Mouse (Mus musculus): ENCODE data around the gene Snrnp27. TPM values are rescaled to one million over a fixed set of nuclear protein-coding genes. Genes with fewer than 3 reads are reported as not detected.

Gene Snrnp27
- polyA plus RNA-seq, 1 experiment from 2014 or later = 103 TPM

GRCm38 (mm10) chr6:86686971-86687370 is 2.6 kb upstream of the Snrnp27 start:
- 70% methylated on average over 1 of the region's 1 CpGs for WGBS
- no peak overlapping the region for H3K4me3 ChIP-seq
- no peak for ATAC-seq (ENCODE audit: insufficient number of reproducible peaks, low FRiP score, low TSS enrichment, low read depth)

GRCm38 (mm10) chr6:86684655-86685011 is 311 bp upstream of the Snrnp27 start:
- Histone ChIP-seq H3K9me3 (no peaks in the 10 kb centered on the region), H3K27me3 (no peaks in the 10 kb centered on the region), H3K9ac (peak overlapping the region; percentile 77), H3K4me2 (peak overlapping the region; percentile 56), H3K27ac (peak overlapping the region; percentile 80), H3K4me1 (peaks cover 11% of the 10 kb centered on the region), H3K36me3 (peaks cover 34% of the 10 kb centered on the region), H3K4me3 (peak overlapping the region; percentile 74)
- 37% methylated on average over 12 of the region's 12 CpGs for WGBS
- ATAC-seq (ENCODE audit: insufficient number of reproducible peaks, low FRiP score, low TSS enrichment, low read depth) = no peak

More at GRCm38 (mm10) chr6:86686971-86687370, 2.6 kb upstream of the Snrnp27 start:
- H3K36me3 ChIP-seq = peaks cover 31% of the 10 kb centered on the region
- no peaks in the 10 kb centered on the region for H3K9me3 ChIP-seq
- H3K27me3 ChIP-seq = no peaks in the 10 kb centered on the region
- H3K4me2 ChIP-seq = no peak overlapping the region
- no peak overlapping the region for H3K9ac ChIP-seq
- H3K27ac ChIP-seq = no peak overlapping the region
- H3K4me1 ChIP-seq = peaks cover 11% of the 10 kb centered on the region

- no peak for ATAC-seq (ENCODE audit: insufficient number of reproducible peaks, low FRiP score, low TSS enrichment, low read depth)
- Histone ChIP-seq H3K36me3 (peaks cover 61% of the 10 kb centered on the region), H3K4me3 (no peak overlapping the region), H3K4me1 (peaks cover 11% of the 10 kb centered on the region), H3K27me3 (no peaks in the 10 kb centered on the region), H3K27ac (no peak overlapping the region), H3K9ac (no peak overlapping the region), H3K4me2 (no peak overlapping the region), H3K9me3 (no peaks in the 10 kb centered on the region)
- 82% methylated on average over 3 of the region's 3 CpGs for WGBS
These were observed 3.0 kb downstream of the Snrnp27 start for GRCm38 (mm10) chr6:86681289-86681688.

- 81% methylated on average over 6 of the region's 6 CpGs for WGBS
- Histone ChIP-seq H3K27me3 (no peaks in the 10 kb centered on the region), H3K4me1 (peaks cover 7% of the 10 kb centered on the region; the same call in 1 of the 2 replicates), H3K9me3 (no peaks in the 10 kb centered on the region), H3K9ac (no peak overlapping the region), H3K27ac (no peak overlapping the region), H3K36me3 (peaks cover 87% of the 10 kb centered on the region), H3K4me3 (no peak overlapping the region), H3K4me2 (no peak overlapping the region)
- ATAC-seq (ENCODE audit: insufficient number of reproducible peaks, low FRiP score, low TSS enrichment, low read depth) = no peak
These were observed 6.0 kb downstream of the Snrnp27 start for GRCm38 (mm10) chr6:86678341-86678740.

GRCm38 (mm10) chr6:86670873-86671272 is 13.4 kb downstream of the Snrnp27 start:
- 22% methylated on average over 2 of the region's 2 CpGs for WGBS
- H3K9me3 ChIP-seq = no peaks in the 10 kb centered on the region

GRCm38 (mm10) chr6:86669240-86669727 is 15.0 kb downstream of the Snrnp27 start:
- Histone ChIP-seq H3K27ac (peak overlapping the region; percentile 76), H3K4me1 (peaks cover 25% of the 10 kb centered on the region), H3K4me2 (peak overlapping the region; percentile 90), H3K9me3 (no peaks in the 10 kb centered on the region), H3K27me3 (no peaks in the 10 kb centered on the region), H3K4me3 (peak overlapping the region; percentile 83), H3K9ac (peak overlapping the region; percentile 47), H3K36me3 (peaks cover 34% of the 10 kb centered on the region)
- ATAC-seq (ENCODE audit: insufficient number of reproducible peaks, low FRiP score, low TSS enrichment, low read depth) = peak; percentile 100
- 2% methylated on average over 35 of the region's 37 CpGs for WGBS

More at GRCm38 (mm10) chr6:86670873-86671272, 13.4 kb downstream of the Snrnp27 start:
- Histone ChIP-seq H3K36me3 (peaks cover 43% of the 10 kb centered on the region), H3K4me2 (no peak overlapping the region), H3K4me3 (no peak overlapping the region), H3K27ac (no peak overlapping the region), H3K9ac (no peak overlapping the region), H3K27me3 (no peaks in the 10 kb centered on the region), H3K4me1 (peaks cover 20% of the 10 kb centered on the region)
- no peak for ATAC-seq (ENCODE audit: insufficient number of reproducible peaks, low FRiP score, low TSS enrichment, low read depth)

- peak within 1 kb of the TSS; percentile 90 for H3K4me2 ChIP-seq
- H3K4me3 ChIP-seq = peak within 1 kb of the TSS; percentile 83
- no peaks in the 10 kb centered on the region for H3K27me3 ChIP-seq
- peak within 1 kb of the TSS; percentile 69 for H3K9ac ChIP-seq
- WGBS = under 1% methylated on average over 67 of the region's 76 CpGs
- no peaks in the 10 kb centered on the region for H3K9me3 ChIP-seq
- peaks cover 36% of the 10 kb centered on the region for H3K36me3 ChIP-seq
- peak; percentile 1; the same call in 1 of the 2 replicates for ATAC-seq (ENCODE audit: insufficient number of reproducible peaks, low FRiP score, low TSS enrichment, low read depth)
- H3K4me1 ChIP-seq = peaks cover 25% of the 10 kb centered on the region
- H3K27ac ChIP-seq = peak within 1 kb of the TSS; percentile 76
These were observed 15.6 kb downstream of the Snrnp27 start, which contains the start of gene Mxd1 for GRCm38 (mm10) chr6:86668580-86669239. Gene Mxd1 (minus strand): TSS chr6:86669161.

GRCm38 (mm10) chr6:86667061-86667460 is 17.3 kb downstream of the Snrnp27 start:
- Histone ChIP-seq H3K9ac (no peak overlapping the region), H3K4me3 (no peak overlapping the region)
- ATAC-seq (ENCODE audit: insufficient number of reproducible peaks, low FRiP score, low TSS enrichment, low read depth) = no peak

GRCm38 (mm10) chr6:86665560-86666307 is 18.6 kb downstream of the Snrnp27 start:
- Histone ChIP-seq H3K27me3 (no peaks in the 10 kb centered on the region), H3K4me1 (peaks cover 25% of the 10 kb centered on the region), H3K4me2 (no peak overlapping the region), H3K9me3 (no peaks in the 10 kb centered on the region), H3K36me3 (peaks cover 33% of the 10 kb centered on the region), H3K4me3 (no peak overlapping the region), H3K27ac (no peak overlapping the region), H3K9ac (no peak overlapping the region)
- ATAC-seq (ENCODE audit: insufficient number of reproducible peaks, low FRiP score, low TSS enrichment, low read depth) = no peak
- WGBS = 42% methylated on average over 17 of the region's 17 CpGs

More at GRCm38 (mm10) chr6:86667061-86667460, 17.3 kb downstream of the Snrnp27 start:
- 89% methylated on average over 10 of the region's 10 CpGs for WGBS
- Histone ChIP-seq H3K36me3 (peaks cover 33% of the 10 kb centered on the region), H3K27me3 (no peaks in the 10 kb centered on the region), H3K9me3 (no peaks in the 10 kb centered on the region), H3K4me2 (no peak overlapping the region), H3K27ac (no peak overlapping the region), H3K4me1 (peaks cover 25% of the 10 kb centered on the region)

GRCm38 (mm10) chr6:86665076-86665475 is 19.2 kb downstream of the Snrnp27 start:
- no peak overlapping the region for H3K4me2 ChIP-seq
- H3K36me3 ChIP-seq = peaks cover 39% of the 10 kb centered on the region
- H3K9me3 ChIP-seq = no peaks in the 10 kb centered on the region
- ATAC-seq (ENCODE audit: insufficient number of reproducible peaks, low FRiP score, low TSS enrichment, low read depth) = no peak
- no peak overlapping the region for H3K9ac ChIP-seq
- no peaks in the 10 kb centered on the region for H3K27me3 ChIP-seq
- no peak overlapping the region for H3K27ac ChIP-seq
- 59% methylated on average over 5 of the region's 5 CpGs for WGBS
- H3K4me1 ChIP-seq = peaks cover 25% of the 10 kb centered on the region
- H3K4me3 ChIP-seq = no peak overlapping the region

- Histone ChIP-seq H3K9me3 (no peaks in the 10 kb centered on the region), H3K9ac (no peak overlapping the region), H3K27ac (no peak overlapping the region), H3K27me3 (no peaks in the 10 kb centered on the region), H3K36me3 (peaks cover 68% of the 10 kb centered on the region), H3K4me1 (0 out of 2 replicates have a peak, but pooled peaks cover under 1% of the 10 kb centered on the region), H3K4me2 (no peak overlapping the region), H3K4me3 (no peak overlapping the region)
- WGBS = 64% methylated on average over 9 of the region's 9 CpGs
- ATAC-seq (ENCODE audit: insufficient number of reproducible peaks, low FRiP score, low TSS enrichment, low read depth) = no peak
These were observed 24.0 kb downstream of the Snrnp27 start for GRCm38 (mm10) chr6:86660161-86660877.

Measured in limb, embryonic 15.5 days (tissue).